Mouse (Mus musculus): Measurements from ENCODE around the gene Hsdl2. TPM values are rescaled to one million over a fixed set of nuclear protein-coding genes. Genes with fewer than 3 reads are reported as not detected.
"Not testable (repeated sequence)": the region's sequence is repeated elsewhere in the genome, so short reads cannot be mapped to it uniquely, and the experiment has no call there.

The Hsdl2 gene
- polyA plus RNA-seq, 1 experiment from 2014 or later = 29.9 TPM

GRCm38 (mm10) chr4:59549977-59550560, 31.3 kb upstream of the Hsdl2 start:
- no peaks in the 10 kb centered on the region for H3K27me3 ChIP-seq (replicated peaks)
- no peak overlapping the region for H3K27ac ChIP-seq
- H3K36me3 ChIP-seq (replicated peaks) = no peaks in the 10 kb centered on the region
- WGBS = 15% methylated on average over 11 of the region's 11 CpGs
- peak overlapping the region; percentile 74; the same call in 1 of the 2 replicates for H3K9ac ChIP-seq
- peak overlapping the region; percentile 86 for H3K4me2 ChIP-seq
- no peaks in the 10 kb centered on the region for H3K9me3 ChIP-seq
- H3K4me3 ChIP-seq = peak overlapping the region; percentile 97
- peaks cover 10% of the 10 kb centered on the region for H3K4me1 ChIP-seq
- no peak for ATAC-seq (replicated peaks)

- 84% methylated on average over 1 of the region's 1 CpGs for WGBS
- H3K36me3 ChIP-seq (replicated peaks) = no peaks in the 10 kb centered on the region
- H3K4me1 ChIP-seq = peaks cover 10% of the 10 kb centered on the region
- H3K27me3 ChIP-seq (replicated peaks) = no peaks in the 10 kb centered on the region
- no peak overlapping the region for H3K4me3 ChIP-seq
- H3K27ac ChIP-seq = no peak overlapping the region
- H3K9ac ChIP-seq = no peak overlapping the region
- H3K4me2 ChIP-seq = no peak overlapping the region
- no peaks in the 10 kb centered on the region for H3K9me3 ChIP-seq
- no peak for ATAC-seq (replicated peaks)
Measured at GRCm38 (mm10) chr4:59551901-59552300, 29.5 kb upstream of the Hsdl2 start.

- Histone ChIP-seq H3K4me2 (no peak overlapping the region), H3K36me3 (replicated peaks) (no peaks in the 10 kb centered on the region), H3K27ac (no peak overlapping the region), H3K27me3 (replicated peaks) (no peaks in the 10 kb centered on the region), H3K9me3 (no peaks in the 10 kb centered on the region), H3K4me3 (no peak overlapping the region), H3K9ac (no peak overlapping the region), H3K4me1 (peaks cover 2% of the 10 kb centered on the region)
- ATAC-seq (replicated peaks) = no peak
- WGBS = 91% methylated on average over 5 of the region's 5 CpGs
Measured at GRCm38 (mm10) chr4:59552835-59553234, 28.5 kb upstream of the Hsdl2 start.

- H3K27ac ChIP-seq = no peak overlapping the region
- 78% methylated on average over 3 of the region's 3 CpGs for WGBS
- no peak for ATAC-seq (replicated peaks)
- H3K9me3 ChIP-seq = no peaks in the 10 kb centered on the region
- no peak overlapping the region for H3K4me2 ChIP-seq
- H3K4me1 ChIP-seq = no peaks in the 10 kb centered on the region
- H3K9ac ChIP-seq = no peak overlapping the region
- no peaks in the 10 kb centered on the region for H3K27me3 ChIP-seq (replicated peaks)
- no peak overlapping the region for H3K4me3 ChIP-seq
- H3K36me3 ChIP-seq (replicated peaks) = no peaks in the 10 kb centered on the region
Measured at GRCm38 (mm10) chr4:59553576-59553975, 27.8 kb upstream of the Hsdl2 start.

GRCm38 (mm10) chr4:59555177-59555576, 26.2 kb upstream of the Hsdl2 start:
- no peaks in the 10 kb centered on the region for H3K9me3 ChIP-seq
- H3K27ac ChIP-seq = no peak overlapping the region
- no peaks in the 10 kb centered on the region for H3K27me3 ChIP-seq (replicated peaks)
- H3K9ac ChIP-seq = no peak overlapping the region
- no peak overlapping the region for H3K4me2 ChIP-seq
- no peak for ATAC-seq (replicated peaks)
- H3K4me3 ChIP-seq = no peak overlapping the region
- H3K36me3 ChIP-seq (replicated peaks) = no peaks in the 10 kb centered on the region
- no peaks in the 10 kb centered on the region for H3K4me1 ChIP-seq

GRCm38 (mm10) chr4:59557343-59557742, 24.0 kb upstream of the Hsdl2 start:
- not testable (repeated sequence) for H3K36me3 ChIP-seq (replicated peaks); H3K27me3 ChIP-seq (replicated peaks)
- WGBS = 98% methylated on average over 4 of the region's 4 CpGs

GRCm38 (mm10) chr4:59558096-59558720, 23.2 kb upstream of the Hsdl2 start:
- Histone ChIP-seq H3K9ac (no peak overlapping the region), H3K4me1 (no peaks in the 10 kb centered on the region), H3K27me3 (replicated peaks) (no peaks in the 10 kb centered on the region), H3K9me3 (no peaks in the 10 kb centered on the region), H3K4me3 (no peak overlapping the region), H3K27ac (no peak overlapping the region), H3K36me3 (replicated peaks) (no peaks in the 10 kb centered on the region), H3K4me2 (no peak overlapping the region)
- WGBS = 72% methylated on average over 6 of the region's 6 CpGs
- ATAC-seq (replicated peaks) = no peak

More at GRCm38 (mm10) chr4:59557343-59557742, 24.0 kb upstream of the Hsdl2 start:
- not testable (repeated sequence) for H3K4me3 ChIP-seq; H3K4me2 ChIP-seq; H3K9ac ChIP-seq; H3K4me1 ChIP-seq; H3K27ac ChIP-seq; H3K9me3 ChIP-seq; ATAC-seq (replicated peaks)

- Histone ChIP-seq H3K4me2 (no peak overlapping the region), H3K27ac (no peak overlapping the region), H3K27me3 (replicated peaks) (no peaks in the 10 kb centered on the region), H3K4me3 (no peak overlapping the region), H3K9me3 (no peaks in the 10 kb centered on the region), H3K36me3 (replicated peaks) (no peaks in the 10 kb centered on the region), H3K9ac (no peak overlapping the region), H3K4me1 (no peaks in the 10 kb centered on the region)
- 96% methylated on average over 6 of the region's 6 CpGs for WGBS
- no peak for ATAC-seq (replicated peaks)
Measured at GRCm38 (mm10) chr4:59560141-59560540, 21.2 kb upstream of the Hsdl2 start.

- 79% methylated on average over 3 of the region's 3 CpGs for WGBS
- Histone ChIP-seq H3K4me3 (no peak overlapping the region), H3K9ac (no peak overlapping the region), H3K27me3 (replicated peaks) (no peaks in the 10 kb centered on the region), H3K27ac (no peak overlapping the region), H3K9me3 (no peaks in the 10 kb centered on the region), H3K36me3 (replicated peaks) (no peaks in the 10 kb centered on the region), H3K4me2 (no peak overlapping the region), H3K4me1 (no peaks in the 10 kb centered on the region)
- no peak for ATAC-seq (replicated peaks)
Measured at GRCm38 (mm10) chr4:59564128-59564527, 17.2 kb upstream of the Hsdl2 start.

GRCm38 (mm10) chr4:59565571-59566188, 15.7 kb upstream of the Hsdl2 start:
- 79% methylated on average over 8 of the region's 8 CpGs for WGBS
- Histone ChIP-seq H3K9ac (no peak overlapping the region), H3K4me2 (no peak overlapping the region), H3K4me1 (no peaks in the 10 kb centered on the region), H3K4me3 (no peak overlapping the region), H3K36me3 (replicated peaks) (no peaks in the 10 kb centered on the region), H3K27me3 (replicated peaks) (no peaks in the 10 kb centered on the region), H3K27ac (no peak overlapping the region), H3K9me3 (no peaks in the 10 kb centered on the region)
- no peak for ATAC-seq (replicated peaks)

- Histone ChIP-seq H3K4me2 (no peak overlapping the region), H3K9ac (no peak overlapping the region), H3K9me3 (no peaks in the 10 kb centered on the region), H3K36me3 (replicated peaks) (no peaks in the 10 kb centered on the region), H3K27ac (no peak overlapping the region), H3K4me3 (no peak overlapping the region), H3K27me3 (replicated peaks) (no peaks in the 10 kb centered on the region), H3K4me1 (no peaks in the 10 kb centered on the region)
- ATAC-seq (replicated peaks) = no peak
- WGBS = 84% methylated on average over 6 of the region's 6 CpGs
Measured at GRCm38 (mm10) chr4:59567576-59568260, 13.6 kb upstream of the Hsdl2 start.

- ATAC-seq (replicated peaks) = peak; percentile 63
- H3K4me2 ChIP-seq = no peak overlapping the region
- 3% methylated on average over 7 of the region's 7 CpGs for WGBS
Measured at GRCm38 (mm10) chr4:59569538-59569937, 11.8 kb upstream of the Hsdl2 start.

More at GRCm38 (mm10) chr4:59569538-59569937, 11.8 kb upstream of the Hsdl2 start:
- Histone ChIP-seq H3K4me3 (no peak overlapping the region), H3K9ac (no peak overlapping the region), H3K27ac (no peak overlapping the region), H3K9me3 (no peaks in the 10 kb centered on the region), H3K27me3 (replicated peaks) (no peaks in the 10 kb centered on the region), H3K4me1 (no peaks in the 10 kb centered on the region), H3K36me3 (replicated peaks) (no peaks in the 10 kb centered on the region)
